Mouse (Mus musculus) megakaryocyte-erythroid progenitor cell, adult 5-6 weeks (primary cell): ENCODE results near the gene Bcl2. TPM values are rescaled to one million over a fixed set of nuclear protein-coding genes. Genes with fewer than 3 reads are reported as not detected.

ENCODE experiments used
- ATAC-seq: replicated peaks from 2 replicates; pipeline ENCODE4 v1.8.0; 2016; ENCODE audit warnings: mild to moderate bottlenecking, inconsistent platforms; ENCODE audit not compliant: severe bottlenecking, poor library complexity, low FRiP score, low TSS enrichment
- total RNA-seq, 2 experiments: library from RNA; stranded (forward) in 1 of 2; stranded (reverse) in 1 of 2; fragments of 200-1000, 215-1000 nt in 1 of 2; fragments of >200 nt in 1 of 2; fragmentation: Nextera tagmentation in 1 of 2; gene quantifications; 2 replicates each; pipeline ENCODE4 v1.2.3; 2014 to 2017

The Bcl2 gene
- total RNA-seq, 2 experiments from 2014 or later, result 4.8 to 12.1 TPM

GRCm38 (mm10) chr1:106715111-106716083 is 1.3 kb upstream of the Bcl2 start:
- ATAC-seq, result peak; percentile 38

- ATAC-seq, result 0 out of 2 replicates have a peak, but pooled peaks have one; percentile 12
Measured at GRCm38 (mm10) chr1:106714530-106714981, 482 bp upstream of the Bcl2 start.

- ATAC-seq, result peak; percentile 28
Measured at GRCm38 (mm10) chr1:106712330-106712729, 1.7 kb downstream of the Bcl2 start.

GRCm38 (mm10) chr1:106711356-106712125 is 2.5 kb downstream of the Bcl2 start:
- ATAC-seq, result no peak

GRCm38 (mm10) chr1:106710202-106710601 is 3.9 kb downstream of the Bcl2 start:
- ATAC-seq, result peak; percentile 40

- no peak for ATAC-seq
Measured at GRCm38 (mm10) chr1:106707036-106707880, 6.8 kb downstream of the Bcl2 start.

- no peak for ATAC-seq
Measured at GRCm38 (mm10) chr1:106703183-106703582, 10.9 kb downstream of the Bcl2 start.

GRCm38 (mm10) chr1:106702471-106703175 is 11.5 kb downstream of the Bcl2 start:
- no peak for ATAC-seq

GRCm38 (mm10) chr1:106700520-106701114 is 13.5 kb downstream of the Bcl2 start:
- no peak for ATAC-seq

- ATAC-seq, result no peak
Measured at GRCm38 (mm10) chr1:106696472-106696871, 17.6 kb downstream of the Bcl2 start.

- no peak for ATAC-seq
Measured at GRCm38 (mm10) chr1:106695649-106696048, 18.4 kb downstream of the Bcl2 start.

GRCm38 (mm10) chr1:106694316-106694715 is 19.8 kb downstream of the Bcl2 start:
- no peak for ATAC-seq

GRCm38 (mm10) chr1:106692599-106692998 is 21.5 kb downstream of the Bcl2 start:
- ATAC-seq, result peak; percentile 65

GRCm38 (mm10) chr1:106690887-106691286 is 23.2 kb downstream of the Bcl2 start:
- no peak for ATAC-seq

GRCm38 (mm10) chr1:106688161-106688516 is 25.9 kb downstream of the Bcl2 start:
- no peak for ATAC-seq

GRCm38 (mm10) chr1:106687435-106688160 is 26.5 kb downstream of the Bcl2 start:
- ATAC-seq, result peak; percentile 66

GRCm38 (mm10) chr1:106685702-106686101 is 28.4 kb downstream of the Bcl2 start:
- no peak for ATAC-seq

GRCm38 (mm10) chr1:106684546-106684945 is 29.5 kb downstream of the Bcl2 start:
- ATAC-seq, result no peak
